Mouse (Mus musculus) neural tube, embryonic 11.5 days (tissue): ENCODE measurements around the gene Tmem106a. TPM values are rescaled to one million over a fixed set of nuclear protein-coding genes. Genes with fewer than 3 reads are reported as not detected.

Source experiments
- ATAC-seq: fragments of 200-750 bp; cut with Nextera tagmentation; 2 replicates; pipeline ENCODE4 v1.8.0; 2017; ENCODE audit warnings: moderate number of reproducible peaks, mild to moderate bottlenecking, moderate TSS enrichment, moderate library complexity; ENCODE audit not compliant: insufficient read depth, low FRiP score, low TSS enrichment
- DNase-seq: peaks from one replicate; pipeline ENCODE4 v3.0.0-alpha.2; 2015; ENCODE audit warnings: low spot score
- H3K27ac ChIP-seq: fragments of 300-500 bp; sonication (generic); 2 replicates; pipeline ENCODE4 v1.5.1; 2014; ENCODE audit warnings: low read depth, mild to moderate bottlenecking, low read length
- H3K27me3 ChIP-seq: fragments of 300-500 bp; sonication (generic); 2 replicates; pipeline ENCODE4 v1.6.1; 2014; ENCODE audit warnings: mild to moderate bottlenecking, low read length, mixed read lengths; ENCODE audit not compliant: control insufficient read depth, insufficient read depth
- H3K36me3 ChIP-seq: fragments of 300-500 bp; sonication (generic); 2 replicates; pipeline ENCODE4 v1.6.1; 2014; ENCODE audit warnings: mild to moderate bottlenecking, low read length, moderate library complexity, mixed read lengths; ENCODE audit not compliant: control insufficient read depth, insufficient read depth
- H3K4me1 ChIP-seq: fragments of 300-500 bp; sonication (generic); 2 replicates; pipeline ENCODE4 v1.6.1; 2014; ENCODE audit warnings: low read length, mixed read lengths; ENCODE audit not compliant: control insufficient read depth, insufficient read depth
- H3K4me2 ChIP-seq: fragments of 300-500 bp; sonication (generic); 2 replicates; pipeline ENCODE4 v1.6.1; 2014; ENCODE audit warnings: low read depth, mild to moderate bottlenecking, moderate library complexity
- H3K4me3 ChIP-seq: fragments of 300-500 bp; sonication (generic); 2 replicates; pipeline ENCODE4 v1.5.1; 2014; ENCODE audit warnings: low read depth, low read length
- H3K9ac ChIP-seq: fragments of 300-500 bp; sonication (generic); 2 replicates; pipeline ENCODE4 v1.6.1; 2014; ENCODE audit warnings: mild to moderate bottlenecking, low read length
- H3K9me3 ChIP-seq: fragments of 300-500 bp; sonication (generic); 2 replicates; pipeline ENCODE4 v1.6.1; 2016; ENCODE audit warnings: low read length; ENCODE audit not compliant: control insufficient read depth
- WGBS: fragments of 180-500 bp; shearing (Covaris S2); extraction: QIAGEN DNeasy Blood & Tissue Kit; methylation state at CpG from one replicate; pipeline ENCODE4 v1.1.7; 2014; 5-methylcytosine and 5-hydroxymethylcytosine counted together
- polyA plus RNA-seq: library from polyadenylated mRNA; unstranded; fragments of >200 nt; fragmentation: Nextera tagmentation; extraction: Ambion mirVana; gene quantifications from 2 replicates; pipeline ENCODE4 v1.2.1, GENCODE M21; 2014

Tmem106a gene
- polyA plus RNA-seq = 1.6 and 2.5 TPM in 2 replicates

DNA sequence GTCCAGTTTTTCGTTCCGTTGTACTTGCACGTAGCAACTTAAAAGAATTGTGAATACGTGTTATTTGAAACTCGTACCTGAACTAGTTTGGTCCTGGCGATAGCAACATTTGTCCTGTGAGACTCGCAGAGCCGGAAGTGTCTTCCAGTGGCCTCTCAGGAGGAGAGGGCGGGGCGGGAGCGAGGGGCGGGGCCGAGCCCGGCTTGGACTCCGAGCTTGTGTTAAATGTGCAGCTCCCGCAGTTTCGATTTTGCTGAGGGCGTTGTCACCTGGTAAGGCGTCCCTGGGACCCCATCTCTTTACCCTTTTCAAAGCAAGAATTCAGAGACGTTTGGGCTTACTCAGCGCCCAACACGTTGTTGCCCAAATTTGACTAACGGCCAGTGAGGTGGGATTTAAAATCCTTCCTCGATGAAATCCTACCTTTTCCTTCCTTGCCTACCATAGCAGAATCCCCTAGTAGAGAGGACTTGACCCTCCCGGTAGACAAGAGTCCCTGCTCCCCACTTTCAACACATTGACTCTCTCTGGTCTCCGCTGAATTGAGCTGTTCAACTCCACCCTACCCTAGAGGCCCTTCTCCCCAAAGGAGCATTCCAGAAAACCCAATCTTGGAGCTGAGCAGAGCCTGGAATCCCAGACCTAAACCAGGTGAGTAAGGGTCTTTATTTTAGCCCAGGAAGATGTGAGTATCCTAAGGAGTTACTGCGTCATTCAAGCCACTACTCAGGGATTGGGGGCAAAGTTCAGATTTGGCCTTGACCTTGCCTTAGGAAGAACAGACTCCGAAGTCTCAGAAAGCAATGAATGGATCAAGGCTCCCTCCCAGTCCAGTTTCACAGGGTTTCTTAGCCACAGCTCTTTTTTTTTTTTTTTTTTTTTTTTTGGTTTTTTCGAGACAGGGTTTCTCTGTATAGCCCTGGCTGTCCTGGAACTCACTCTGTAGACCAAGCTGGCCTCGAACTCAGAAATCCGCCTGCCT lies at the start of gene Tmem106a:
Tmem106a (plus strand) TSS at position 189 of the 982 bp plus-strand sequence.
- H3K27ac ChIP-seq = no peak within 1 kb of the TSS
- H3K9ac ChIP-seq = peak within 1 kb of the TSS; percentile 31
- peaks cover 3% of the 10 kb centered on the region for H3K36me3 ChIP-seq
- H3K4me2 ChIP-seq = peak within 1 kb of the TSS; percentile 39
- DNase-seq (peak; percentile 68), ATAC-seq (no peak)
- peaks cover 3% of the 10 kb centered on the region; the same call in 1 of the 2 replicates for H3K4me1 ChIP-seq
- no peaks in the 10 kb centered on the region for H3K9me3 ChIP-seq
- 19% methylated on average over 30 of the region's 31 CpGs for WGBS
- H3K4me3 ChIP-seq = peak within 1 kb of the TSS; percentile 19
- H3K27me3 ChIP-seq = no peaks in the 10 kb centered on the region

DNA sequence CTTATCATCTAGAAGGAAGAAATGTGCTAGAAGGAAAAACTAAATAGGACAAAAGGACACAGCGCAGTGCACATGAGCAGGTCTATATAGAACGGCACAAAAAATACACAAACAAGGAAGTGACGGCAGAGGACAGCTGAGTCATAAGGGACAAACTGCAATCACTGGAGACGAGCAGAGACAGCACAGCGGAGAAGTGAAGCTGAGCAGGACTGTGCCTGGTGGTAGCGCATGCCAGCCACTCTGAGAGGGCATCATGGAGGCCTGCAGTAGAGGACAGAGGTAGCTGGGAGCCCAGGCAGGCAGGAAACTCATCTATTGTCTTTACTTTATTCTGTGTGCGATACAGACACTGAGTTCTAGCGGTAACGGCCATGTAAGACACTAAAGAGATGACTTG lies 38.5 kb upstream of the Tmem106a start:
- Histone ChIP-seq H3K4me3 (no peak overlapping the region), H3K27ac (no peak overlapping the region), H3K9ac (no peak overlapping the region), H3K4me1 (no peaks in the 10 kb centered on the region), H3K4me2 (no peak overlapping the region), H3K27me3 (no peaks in the 10 kb centered on the region), H3K9me3 (no peaks in the 10 kb centered on the region), H3K36me3 (no peaks in the 10 kb centered on the region)
- DNase-seq (no peak), ATAC-seq (no peak)
- WGBS = 91% methylated on average over 9 of the region's 9 CpGs

DNA sequence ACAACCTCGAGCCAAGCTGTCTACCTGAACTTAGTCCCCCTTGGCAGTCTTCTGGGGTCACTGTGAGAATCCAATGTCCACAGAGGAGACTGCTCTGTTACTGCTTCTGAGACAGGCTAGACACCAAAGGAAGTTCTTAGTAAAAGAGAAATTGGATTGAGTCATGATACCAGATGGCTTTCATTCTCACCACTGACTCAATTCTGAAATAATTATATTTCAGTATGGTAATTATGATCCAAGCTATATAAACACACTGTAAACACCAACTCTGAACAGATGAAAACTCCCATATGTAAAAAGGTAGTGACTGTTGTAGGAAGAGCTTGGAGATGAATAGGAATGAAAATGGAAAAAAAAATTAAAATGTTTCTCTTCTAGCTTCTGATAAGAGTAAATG lies 37.9 kb upstream of the Tmem106a start:
- no peak overlapping the region for H3K27ac ChIP-seq
- H3K36me3 ChIP-seq = no peaks in the 10 kb centered on the region
- WGBS = 68% methylated on average over 1 of the region's 1 CpGs
- DNase-seq (no peak), ATAC-seq (no peak)
- no peaks in the 10 kb centered on the region for H3K9me3 ChIP-seq
- no peaks in the 10 kb centered on the region for H3K27me3 ChIP-seq
- no peak overlapping the region for H3K9ac ChIP-seq
- H3K4me2 ChIP-seq = no peak overlapping the region
- H3K4me1 ChIP-seq = no peaks in the 10 kb centered on the region
- no peak overlapping the region for H3K4me3 ChIP-seq

DNA sequence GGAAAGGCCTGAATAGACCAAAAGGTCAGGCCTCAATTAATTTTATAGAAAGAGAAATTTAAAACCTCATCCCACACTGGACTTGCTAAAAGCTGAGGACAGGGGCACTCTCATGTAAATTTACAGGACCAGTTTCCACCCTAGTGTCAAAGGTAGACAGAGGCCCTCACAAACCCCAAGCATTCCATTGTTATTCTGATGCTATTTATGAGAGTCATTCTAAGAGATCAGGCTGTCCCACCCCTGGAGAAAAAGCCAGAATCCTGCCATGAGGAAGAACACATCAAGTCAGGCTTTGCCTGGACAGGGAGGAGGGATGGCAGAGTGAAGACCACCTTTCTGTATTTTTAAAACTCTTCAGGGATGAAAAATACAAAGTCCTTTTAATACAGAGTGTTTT lies 33.5 kb upstream of the Tmem106a start:
- Histone ChIP-seq H3K4me1 (peaks cover 9% of the 10 kb centered on the region), H3K36me3 (no peaks in the 10 kb centered on the region), H3K27ac (no peak overlapping the region), H3K9ac (no peak overlapping the region), H3K4me2 (no peak overlapping the region), H3K4me3 (no peak overlapping the region), H3K9me3 (no peaks in the 10 kb centered on the region), H3K27me3 (no peaks in the 10 kb centered on the region)
- no peak for ATAC-seq
- DNase-seq = no peak

DNA sequence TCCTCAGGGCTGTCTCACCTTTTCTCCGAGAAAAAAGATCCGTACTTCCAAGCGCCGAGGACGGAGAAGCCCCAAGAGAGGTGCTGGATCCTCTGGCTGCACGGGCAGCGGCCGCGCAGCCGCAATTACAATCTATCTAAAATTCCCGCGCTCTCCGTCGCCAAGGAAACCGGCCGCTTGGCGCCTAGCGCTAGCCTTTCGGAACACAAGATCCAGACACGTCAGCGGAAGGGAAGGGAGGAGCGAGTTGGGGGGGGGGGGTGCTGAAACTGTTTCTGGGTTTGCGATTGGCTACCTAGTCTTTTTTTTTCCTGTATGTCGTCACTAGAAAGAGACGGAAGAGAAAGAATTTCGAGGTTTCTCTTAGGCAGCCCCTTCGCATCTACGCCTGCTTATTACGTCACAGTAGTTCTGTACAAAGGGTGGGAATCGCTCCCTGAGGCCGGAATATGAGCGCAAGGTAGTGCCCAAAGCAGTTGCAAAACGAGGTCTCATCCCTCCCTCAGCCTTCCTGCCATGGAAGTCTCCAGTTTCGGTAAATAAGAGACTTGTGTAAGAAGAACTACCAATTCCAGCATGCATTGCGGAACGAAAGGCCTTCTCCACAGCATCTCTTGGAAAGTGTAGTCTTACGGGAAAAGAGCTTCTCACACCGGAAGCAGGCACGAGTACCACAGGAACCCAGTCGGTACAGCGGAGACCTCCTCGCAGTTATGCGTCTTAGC lies 30.1 kb upstream of the Tmem106a start, which contains the start of the genes Brca1 and Nbr1:
Brca1 (minus strand) TSS at position 205 of the 725 bp plus-strand sequence.
Nbr1 (plus strand) TSS at position 399 of the 725 bp plus-strand sequence.
- under 1% methylated on average over 43 of the region's 43 CpGs for WGBS

DNA sequence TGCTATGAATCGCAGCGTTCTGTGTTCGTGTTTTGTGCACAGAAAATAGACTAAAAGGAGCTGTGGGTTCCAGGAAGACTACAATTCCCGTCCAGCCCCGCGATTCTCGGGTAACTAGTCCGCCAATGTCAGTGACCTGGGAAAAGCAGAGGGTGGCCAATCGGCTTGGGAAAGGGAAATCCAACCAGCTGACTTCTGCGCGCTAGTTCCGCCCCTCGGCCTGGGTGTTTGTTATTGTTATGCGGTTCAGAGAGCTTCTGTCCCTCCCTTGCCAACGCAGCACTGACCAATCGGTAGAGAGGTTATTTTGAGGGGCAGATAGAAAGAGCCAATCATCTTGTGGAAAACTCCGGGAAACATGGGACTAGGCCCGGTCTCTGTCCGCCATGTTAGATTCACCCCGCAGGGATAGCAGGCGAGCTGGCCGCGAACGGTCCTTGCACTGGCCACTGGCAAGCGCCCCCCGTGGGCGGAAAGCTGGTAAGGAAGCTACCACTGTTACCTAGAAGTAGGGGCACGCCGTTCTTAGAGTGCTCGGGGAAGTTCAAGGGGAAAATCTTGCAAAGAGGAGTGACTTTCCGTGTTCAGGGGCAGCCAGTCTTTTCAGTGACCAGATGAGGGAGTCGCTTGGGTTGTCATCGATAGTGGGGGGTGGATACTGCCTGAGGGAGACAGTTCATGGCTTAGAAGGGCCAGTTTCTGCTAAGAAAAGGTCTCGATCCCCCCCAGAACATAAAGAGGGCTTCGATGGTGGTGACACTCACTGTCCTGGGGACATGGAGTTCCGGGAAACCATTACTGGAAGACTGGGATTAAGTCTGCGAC lies 29.4 kb upstream of the Tmem106a start:
- H3K4me3 ChIP-seq = peak overlapping the region; percentile 77
- peak overlapping the region; percentile 91 for H3K27ac ChIP-seq
- H3K4me2 ChIP-seq = peak overlapping the region; percentile 76
- no peaks in the 10 kb centered on the region for H3K27me3 ChIP-seq
- ATAC-seq (peak; percentile 97), DNase-seq (peak; percentile 96)
- H3K9ac ChIP-seq = peak overlapping the region; percentile 69
- H3K36me3 ChIP-seq = no peaks in the 10 kb centered on the region
- 0% methylated on average over 37 of the region's 37 CpGs for WGBS
- no peaks in the 10 kb centered on the region for H3K9me3 ChIP-seq
- H3K4me1 ChIP-seq = peaks cover 16% of the 10 kb centered on the region

More for the DNA sequence above, 30.1 kb upstream of the Tmem106a start, which contains the start of the genes Brca1 and Nbr1:
- ATAC-seq (peak; percentile 82), DNase-seq (peak; percentile 97)
- Histone ChIP-seq H3K9ac (peak within 1 kb of the TSS; percentile 69), H3K9me3 (no peaks in the 10 kb centered on the region), H3K4me1 (peaks cover 16% of the 10 kb centered on the region), H3K4me2 (peak within 1 kb of the TSS; percentile 76), H3K36me3 (no peaks in the 10 kb centered on the region), H3K4me3 (peak within 1 kb of the TSS; percentile 77), H3K27ac (peak within 1 kb of the TSS; percentile 91), H3K27me3 (no peaks in the 10 kb centered on the region)

DNA sequence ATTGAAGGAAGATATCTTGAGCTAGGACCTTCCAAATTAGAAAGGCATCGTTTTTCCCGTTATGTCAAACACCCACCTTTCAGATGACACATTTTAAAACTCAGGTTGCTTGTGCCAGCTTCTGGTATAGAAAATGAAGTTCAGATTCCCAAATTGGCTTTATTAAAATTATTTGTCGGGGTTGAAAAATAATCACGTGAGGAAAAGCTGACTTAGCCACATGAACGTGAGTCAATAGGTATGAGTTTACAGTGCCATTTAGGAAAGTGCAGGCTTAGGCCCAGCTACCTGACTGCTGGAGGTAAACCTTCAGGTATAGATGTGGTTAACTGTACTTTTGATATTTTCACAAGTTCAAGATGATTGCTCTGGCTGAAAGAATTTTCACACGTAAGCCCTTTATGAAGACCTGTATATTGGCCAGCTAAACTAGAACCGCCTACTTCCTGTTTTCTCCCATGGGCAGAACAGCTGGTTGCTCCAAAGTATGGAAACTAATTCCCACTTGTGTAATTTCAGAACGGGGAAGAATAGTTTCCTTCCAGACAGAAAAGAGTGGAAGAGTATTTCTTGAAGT lies 28.6 kb upstream of the Tmem106a start:
- Histone ChIP-seq H3K27ac (peak overlapping the region; percentile 84), H3K9ac (peak overlapping the region; percentile 69), H3K27me3 (no peaks in the 10 kb centered on the region), H3K9me3 (no peaks in the 10 kb centered on the region), H3K4me3 (peak overlapping the region; percentile 77), H3K36me3 (no peaks in the 10 kb centered on the region), H3K4me1 (peaks cover 16% of the 10 kb centered on the region), H3K4me2 (peak overlapping the region; percentile 76)
- ATAC-seq (no peak), DNase-seq (no peak)
- WGBS = 28% methylated on average over 8 of the region's 8 CpGs

DNA sequence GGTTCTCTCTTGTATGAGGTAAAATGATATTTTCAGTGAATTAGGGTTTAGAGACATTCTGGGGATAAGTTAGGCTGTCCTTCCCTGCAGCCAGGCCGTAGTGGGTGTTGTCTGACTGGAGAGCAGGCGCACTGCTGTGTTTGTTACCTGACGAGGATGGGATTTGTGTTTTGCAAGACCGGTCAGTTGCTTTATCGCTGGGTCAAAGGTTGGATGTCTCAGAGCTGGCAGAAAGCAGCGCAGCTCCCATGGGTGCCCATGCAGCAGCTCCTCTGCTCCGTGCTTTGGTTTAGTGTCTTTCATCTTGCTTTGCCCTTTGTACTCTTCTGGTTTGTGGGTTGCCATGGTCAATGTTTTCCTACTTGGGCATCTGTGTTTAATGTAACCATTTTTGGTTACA lies 25.5 kb upstream of the Tmem106a start:
- peaks cover 10% of the 10 kb centered on the region; the same call in 1 of the 2 replicates for H3K4me1 ChIP-seq
- ATAC-seq = no peak
- 94% methylated on average over 7 of the region's 7 CpGs for WGBS
- H3K27ac ChIP-seq = no peak overlapping the region
- no peaks in the 10 kb centered on the region for H3K9me3 ChIP-seq
- no peak overlapping the region for H3K9ac ChIP-seq
- H3K36me3 ChIP-seq = no peaks in the 10 kb centered on the region
- H3K27me3 ChIP-seq = no peaks in the 10 kb centered on the region
- no peak overlapping the region for H3K4me3 ChIP-seq
- no peak overlapping the region for H3K4me2 ChIP-seq
- no peak for DNase-seq
